Mouse (Mus musculus) embryonic facial prominence, embryonic 11.5 days (tissue): Measurements from ENCODE around the gene Rhoc. TPM values are rescaled to one million over a fixed set of nuclear protein-coding genes. Genes with fewer than 3 reads are reported as not detected.
A peak's percentile ranks its signal among the peaks of the same experiment; 100 is the strongest.

ENCODE experiments used
- ATAC-seq: fragments of 200-750 bp; cut with Nextera tagmentation; replicated peaks from 2 replicates; pipeline ENCODE4 v1.8.0; 2017; ENCODE audit warnings: low read depth; ENCODE audit not compliant: insufficient number of reproducible peaks, low FRiP score, low TSS enrichment
- DNase-seq: peaks from one replicate; pipeline ENCODE4 v3.0.0-alpha.2; 2015; ENCODE audit warnings: low spot score
- H3K27ac ChIP-seq: fragments of 300-500 bp; sonication (generic); replicated peaks from 2 replicates; pipeline ENCODE4 v1.5.1; 2014; ENCODE audit warnings: mild to moderate bottlenecking, low read depth, low read length, control low read depth
- H3K27me3 ChIP-seq: fragments of 300-500 bp; sonication (generic); 2 replicates; pipeline ENCODE4 v1.6.1; 2014; ENCODE audit warnings: mild to moderate bottlenecking, low read length, moderate library complexity, mixed read lengths; ENCODE audit not compliant: control insufficient read depth, insufficient read depth
- H3K36me3 ChIP-seq: fragments of 300-500 bp; sonication (generic); replicated peaks from 2 replicates; pipeline ENCODE4 v1.6.1; 2014; ENCODE audit warnings: low read depth, mild to moderate bottlenecking, low read length, moderate library complexity, mixed read lengths; ENCODE audit not compliant: control insufficient read depth, insufficient read depth
- H3K4me1 ChIP-seq: fragments of 300-500 bp; sonication (generic); 2 replicates; pipeline ENCODE4 v1.6.1; 2014; ENCODE audit warnings: low read length, mixed read lengths; ENCODE audit not compliant: control insufficient read depth, insufficient read depth
- H3K4me2 ChIP-seq: fragments of 300-500 bp; sonication (generic); 2 replicates; pipeline ENCODE4 v1.6.1; 2014; ENCODE audit warnings: low read depth, mild to moderate bottlenecking, control low read depth, low read length, moderate library complexity
- H3K4me3 ChIP-seq: fragments of 300-500 bp; sonication (generic); 2 replicates; pipeline ENCODE4 v1.5.1; 2014; ENCODE audit warnings: low read depth, low read length, control low read depth
- H3K9ac ChIP-seq: fragments of 300-500 bp; sonication (generic); replicated peaks from 2 replicates; pipeline ENCODE4 v1.6.1; 2014; ENCODE audit warnings: mild to moderate bottlenecking, control low read depth, low read length
- H3K9me3 ChIP-seq: fragments of 300-500 bp; sonication (generic); replicated peaks from 2 replicates; pipeline ENCODE4 v1.6.1; 2016; ENCODE audit warnings: mild to moderate bottlenecking, low read length, inconsistent platforms, mixed read lengths; ENCODE audit not compliant: control insufficient read depth
- WGBS: fragments of 180-500 bp; shearing (Covaris S2); extraction: QIAGEN DNeasy Blood & Tissue Kit; methylation state at CpG from one replicate; pipeline ENCODE4 v1.1.7; 2014; 5-methylcytosine and 5-hydroxymethylcytosine counted together
- polyA plus RNA-seq: library from polyadenylated mRNA; unstranded; fragments of >200 nt; fragmentation: Nextera tagmentation; extraction: Ambion mirVana; gene quantifications from 2 replicates; pipeline ENCODE4 v1.2.1, GENCODE M21; 2014

Rhoc gene
- polyA plus RNA-seq, 1 experiment from 2014 or later, result 127 TPM

- H3K27ac ChIP-seq, result peak overlapping the region; percentile 56; the same call in 1 of the 2 replicates
- WGBS, result under 1% methylated on average over 42 of the region's 52 CpGs
- H3K4me1 ChIP-seq, result peaks cover 8% of the 10 kb centered on the region
Measured at GRCm38 (mm10) chr3:104788561-104789311, 561 bp downstream of the Rhoc start.

DNA sequence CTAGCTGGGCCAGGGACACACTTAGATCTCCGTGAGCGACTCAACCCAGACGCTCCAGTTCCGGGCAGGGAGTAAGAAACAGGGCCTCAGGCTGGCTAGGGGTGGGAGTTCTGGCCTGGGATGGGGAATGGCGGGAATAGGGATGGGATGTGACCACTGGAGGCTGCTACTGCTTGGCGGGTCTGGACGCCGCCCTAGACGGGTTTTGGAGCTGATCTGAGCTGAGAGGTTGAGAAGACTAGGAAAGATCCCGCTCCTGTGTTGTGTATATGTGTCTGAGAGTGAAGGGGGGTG lies 1.1 kb downstream of the Rhoc start:
- H3K36me3 ChIP-seq, result no peaks in the 10 kb centered on the region; the same call in 1 of the 2 replicates
- peak overlapping the region; percentile 56; the same call in 1 of the 2 replicates for H3K27ac ChIP-seq

More at GRCm38 (mm10) chr3:104788561-104789311, 561 bp downstream of the Rhoc start:
- Histone ChIP-seq H3K27me3 (peaks cover 3% of the 10 kb centered on the region; the same call in 1 of the 2 replicates), H3K9me3 (no peaks in the 10 kb centered on the region), H3K4me2 (peak overlapping the region; percentile 65), H3K9ac (peak overlapping the region; percentile 76), H3K4me3 (peak overlapping the region; percentile 61), H3K36me3 (no peaks in the 10 kb centered on the region; the same call in 1 of the 2 replicates)
- ATAC-seq, result peak; percentile 85
- peak; percentile 83 for DNase-seq

GRCm38 (mm10) chr3:104789822-104790221 lies 1.6 kb downstream of the Rhoc start:
- peak overlapping the region; percentile 76 for H3K9ac ChIP-seq
- no peaks in the 10 kb centered on the region; the same call in 1 of the 2 replicates for H3K36me3 ChIP-seq
- no peaks in the 10 kb centered on the region for H3K9me3 ChIP-seq
- H3K4me2 ChIP-seq, result peak overlapping the region; percentile 65
- WGBS, result 24% methylated on average over 13 of the region's 13 CpGs
- H3K4me1 ChIP-seq, result peaks cover 14% of the 10 kb centered on the region
- DNase-seq (no peak), ATAC-seq (no peak)
- no peaks in the 10 kb centered on the region; the same call in 1 of the 2 replicates for H3K27me3 ChIP-seq
- H3K27ac ChIP-seq, result peak overlapping the region; percentile 72
- H3K4me3 ChIP-seq, result peak overlapping the region; percentile 61

More for the DNA sequence above, 1.1 kb downstream of the Rhoc start:
- Histone ChIP-seq H3K4me3 (peak overlapping the region; percentile 61), H3K4me2 (peak overlapping the region; percentile 65), H3K9me3 (no peaks in the 10 kb centered on the region), H3K9ac (peak overlapping the region; percentile 76), H3K4me1 (peaks cover 12% of the 10 kb centered on the region), H3K27me3 (no peaks in the 10 kb centered on the region; the same call in 1 of the 2 replicates)
- DNase-seq (peak; percentile 52), ATAC-seq (peak; percentile 5)
- WGBS, result 0% methylated on average over 10 of the region's 10 CpGs

DNA sequence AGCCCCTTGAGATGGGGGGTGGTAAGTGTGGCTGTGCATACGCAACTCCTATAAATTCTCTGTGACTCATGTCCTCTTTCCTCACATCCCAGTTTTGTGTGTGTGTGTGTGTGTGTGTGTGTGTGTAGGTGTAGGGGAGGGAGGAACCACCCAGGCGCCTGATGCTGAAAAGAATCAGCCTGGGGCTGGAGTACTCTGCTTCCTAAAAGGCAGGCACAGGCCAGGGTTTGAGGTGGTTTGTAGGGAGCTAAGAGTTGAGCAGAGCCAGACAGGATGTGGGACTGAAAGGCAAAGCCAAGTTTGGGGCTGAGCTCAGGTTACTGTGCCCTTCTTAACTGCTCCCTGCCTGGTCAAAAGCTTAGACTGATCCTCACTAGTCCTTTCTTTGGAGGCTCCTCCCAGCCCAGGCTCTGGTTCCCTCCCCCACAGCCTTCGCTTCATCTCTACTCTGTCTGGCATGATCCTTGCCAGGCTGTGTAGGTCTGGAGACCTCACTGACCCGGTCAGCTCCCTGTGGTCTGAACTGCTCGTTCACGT lies 2.3 kb downstream of the Rhoc start:
- Histone ChIP-seq H3K9ac (peak overlapping the region; percentile 76), H3K9me3 (no peaks in the 10 kb centered on the region), H3K27ac (peak overlapping the region; percentile 72), H3K4me3 (peak overlapping the region; percentile 61), H3K27me3 (no peaks in the 10 kb centered on the region; the same call in 1 of the 2 replicates), H3K36me3 (no peaks in the 10 kb centered on the region; the same call in 1 of the 2 replicates), H3K4me1 (peaks cover 14% of the 10 kb centered on the region), H3K4me2 (peak overlapping the region; percentile 65)
- ATAC-seq, result peak; percentile 42
- DNase-seq, result peak; percentile 73
- 13% methylated on average over 6 of the region's 6 CpGs for WGBS

- 17% methylated on average over 4 of the region's 4 CpGs for WGBS
- DNase-seq (no peak), ATAC-seq (no peak)
- Histone ChIP-seq H3K27ac (peak overlapping the region; percentile 72), H3K9me3 (no peaks in the 10 kb centered on the region), H3K4me2 (peak overlapping the region; percentile 65), H3K9ac (peak overlapping the region; percentile 76), H3K27me3 (no peaks in the 10 kb centered on the region), H3K36me3 (no peaks in the 10 kb centered on the region; the same call in 1 of the 2 replicates), H3K4me3 (peak overlapping the region; percentile 61), H3K4me1 (peaks cover 14% of the 10 kb centered on the region)
Measured at GRCm38 (mm10) chr3:104791017-104791416, 2.8 kb downstream of the Rhoc start.

GRCm38 (mm10) chr3:104791671-104792070 lies 3.5 kb downstream of the Rhoc start:
- Histone ChIP-seq H3K27me3 (no peaks in the 10 kb centered on the region), H3K36me3 (no peaks in the 10 kb centered on the region; the same call in 1 of the 2 replicates), H3K9ac (no peak overlapping the region), H3K4me3 (no peak overlapping the region), H3K4me1 (peaks cover 14% of the 10 kb centered on the region), H3K4me2 (no peak overlapping the region), H3K9me3 (no peaks in the 10 kb centered on the region), H3K27ac (no peak overlapping the region)
- DNase-seq, result no peak
- WGBS, result 90% methylated on average over 8 of the region's 8 CpGs
- no peak for ATAC-seq

DNA sequence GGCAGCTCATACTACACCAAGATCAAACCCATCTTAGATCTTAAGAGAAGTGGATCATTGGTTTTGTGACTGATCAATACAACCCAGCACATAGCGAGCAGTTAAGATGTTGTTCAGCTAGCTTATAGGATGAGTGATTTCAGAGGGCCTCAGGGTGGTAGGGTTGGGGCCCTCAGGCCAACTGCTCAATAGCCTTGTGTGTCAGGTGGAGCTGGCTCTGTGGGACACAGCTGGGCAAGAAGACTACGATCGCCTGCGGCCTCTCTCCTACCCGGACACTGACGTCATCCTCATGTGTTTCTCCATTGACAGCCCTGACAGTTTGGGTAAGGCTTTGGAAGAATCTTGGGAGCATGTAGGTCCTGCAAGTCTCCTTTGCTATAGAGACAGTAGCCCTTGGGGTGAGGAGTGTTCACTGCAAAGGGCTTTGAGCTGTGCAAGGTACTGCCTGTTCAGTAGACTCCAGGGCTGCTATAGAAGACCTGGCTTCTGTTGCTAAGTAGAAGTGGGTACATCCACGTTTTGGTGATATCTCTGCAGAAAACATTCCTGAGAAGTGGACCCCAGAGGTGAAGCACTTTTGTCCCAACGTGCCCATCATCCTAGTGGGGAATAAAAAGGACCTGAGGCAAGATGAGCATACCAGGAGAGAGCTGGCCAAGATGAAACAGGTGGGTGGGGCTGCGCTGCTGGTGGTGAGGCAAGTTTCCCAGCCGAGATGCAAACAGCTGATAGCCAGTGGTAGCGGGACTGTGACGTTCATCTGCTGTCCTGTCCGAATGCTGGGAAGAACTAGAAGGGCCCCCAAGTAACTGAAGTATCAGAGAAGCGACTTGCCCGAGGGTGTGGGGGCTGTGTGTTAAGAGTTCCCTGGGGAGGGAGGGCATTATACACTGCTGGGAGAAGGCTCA lies 4.4 kb downstream of the Rhoc start:
- Histone ChIP-seq H3K4me2 (no peak overlapping the region; the same call in 1 of the 2 replicates), H3K36me3 (no peaks in the 10 kb centered on the region; the same call in 1 of the 2 replicates), H3K4me3 (no peak overlapping the region), H3K27me3 (no peaks in the 10 kb centered on the region), H3K27ac (no peak overlapping the region), H3K9ac (no peak overlapping the region), H3K9me3 (no peaks in the 10 kb centered on the region), H3K4me1 (peaks cover 14% of the 10 kb centered on the region)
- ATAC-seq (no peak), DNase-seq (no peak)
- 77% methylated on average over 15 of the region's 15 CpGs for WGBS
